ENCODE assay signal across 21 mouse cellular contexts in genomic region chr5:89777411-89777810, GRCm38 (mm10).
DNase-seq lines count a peak whose midpoint lies in the region; ATAC-seq and TF ChIP-seq lines count a peak whose summit lies in the region.
"Had no signal": no experiment of that assay in that cellular context is flagged by ENCODE, and none has a peak within 500 bp of the region (broad histone marks: within the 10 kb centered on the region; RNA-seq: fewer than 3 reads in every experiment).

No protein-coding gene starts in this region.

- WGBS in forebrain, postnatal 0 days: 75% methylated on average over 4 of the region's 4 CpGs
- WGBS in forebrain, embryonic 15.5 days: 77% methylated on average over 4 of the region's 4 CpGs

- H3K4me1 ChIP-seq in forebrain, postnatal 0 days (ENCODE audit: insufficient read depth): no peaks in the 10 kb centered on the region
- H3K4me1 ChIP-seq in forebrain, embryonic 15.5 days: no peaks in the 10 kb centered on the region
- H3K4me1 ChIP-seq: forebrain, embryonic 10.5 days; forebrain, embryonic 12.5 days had no signal

- no peak overlapping the region for H3K27ac ChIP-seq in forebrain, postnatal 0 days (ENCODE audit: low read depth, low read length)
- H3K27ac ChIP-seq in forebrain, embryonic 15.5 days (replicated peaks): no peak overlapping the region
- no peak overlapping the region for H3K27ac ChIP-seq in left cerebral cortex, adult 2 months
- H3K27ac ChIP-seq: embryonic facial prominence, embryonic 13.5 days; embryonic facial prominence, embryonic 15.5 days; forebrain, embryonic 10.5 days; forebrain, embryonic 12.5 days had no signal

- no peak overlapping the region for H3K4me3 ChIP-seq in forebrain, postnatal 0 days (ENCODE audit: low read depth, low read length)
- no peak overlapping the region for H3K4me3 ChIP-seq in forebrain, embryonic 15.5 days
- no peak overlapping the region for H3K4me3 ChIP-seq in left cerebral cortex, adult 2 months
- H3K4me3 ChIP-seq: embryonic facial prominence, embryonic 13.5 days; embryonic facial prominence, embryonic 15.5 days; erythroblast, embryonic 14.5 days; forebrain, embryonic 10.5 days; forebrain, embryonic 12.5 days had no signal

- DNase-seq in forebrain, postnatal 0 days: no peak
- DNase-seq in MEL-GATA-1-ER (ENCODE audit: extremely low read depth, low read depth): peak; percentile 14
- DNase-seq in thymus, postnatal 36 days: no peak
- no peak for DNase-seq in left cerebral cortex, adult 2 months (ENCODE audit: extremely low spot score in 1 of 2, low spot score in 2 of 2)
- DNase-seq: adrenal gland, adult 2 months; adrenal gland, postnatal 10 days; adrenal gland, postnatal 25 days; cerebellum, adult 11 months; cerebellum, adult 18-20 months; cerebellum, adult 8-10 months; cerebellum, adult 9-11 months; cerebellum, postnatal 14 days; cerebellum, postnatal 36 days; embryo, embryonic 11 days had no signal

- H3K9ac ChIP-seq in forebrain, postnatal 0 days: no peak overlapping the region
- H3K9ac ChIP-seq in forebrain, embryonic 15.5 days (replicated peaks): no peak overlapping the region
- H3K9ac ChIP-seq: embryonic facial prominence, embryonic 13.5 days; embryonic facial prominence, embryonic 15.5 days; forebrain, embryonic 12.5 days had no signal

- H3K36me3 ChIP-seq in forebrain, postnatal 0 days (ENCODE audit: insufficient read depth): no peaks in the 10 kb centered on the region
- no peaks in the 10 kb centered on the region for H3K36me3 ChIP-seq in forebrain, embryonic 15.5 days
- H3K36me3 ChIP-seq: embryonic facial prominence, embryonic 13.5 days; embryonic facial prominence, embryonic 15.5 days; forebrain, embryonic 10.5 days; forebrain, embryonic 12.5 days had no signal

- no peaks in the 10 kb centered on the region for H3K27me3 ChIP-seq in forebrain, postnatal 0 days (ENCODE audit: insufficient read depth, low read length)
- H3K27me3 ChIP-seq in forebrain, embryonic 15.5 days: no peaks in the 10 kb centered on the region
- H3K27me3 ChIP-seq: embryonic facial prominence, embryonic 13.5 days; embryonic facial prominence, embryonic 15.5 days; forebrain, embryonic 12.5 days had no signal

- H3K4me2 ChIP-seq in forebrain, postnatal 0 days (ENCODE audit: low read depth): no peak overlapping the region
- H3K4me2 ChIP-seq in forebrain, embryonic 15.5 days (replicated peaks): no peak overlapping the region
- H3K4me2 ChIP-seq: embryonic facial prominence, embryonic 13.5 days; embryonic facial prominence, embryonic 15.5 days; forebrain, embryonic 12.5 days had no signal

- no peak for TF ChIP-seq CTCF in forebrain, postnatal 0 days (IDR thresholded peaks at IDR 0.05; ENCODE audit: low read depth)
- TF ChIP-seq CTCF in left cerebral cortex, adult 2 months (IDR thresholded peaks at IDR 0.05): no peak

- intact Hi-C loops in left cerebral cortex, adult 2 months (cut with DNase I): no loop called here

- peak; percentile 29; the same call in 1 of the 2 replicates for ATAC-seq in forebrain, postnatal 0 days
- no peak for ATAC-seq in forebrain, embryonic 15.5 days (replicated peaks)
- ATAC-seq: forebrain, embryonic 14.5 days had no signal

- H3K9me3 ChIP-seq in forebrain, postnatal 0 days (ENCODE audit: low read length): no peaks in the 10 kb centered on the region
- H3K9me3 ChIP-seq in forebrain, embryonic 15.5 days: no peaks in the 10 kb centered on the region
- H3K9me3 ChIP-seq: embryonic facial prominence, embryonic 13.5 days; embryonic facial prominence, embryonic 15.5 days; forebrain, embryonic 10.5 days; forebrain, embryonic 12.5 days had no signal
